Mouse (Mus musculus): ENCODE results near the gene Tmem63c. TPM values are rescaled to one million over a fixed set of nuclear protein-coding genes. Genes with fewer than 3 reads are reported as not detected.

Tmem63c gene
- polyA plus RNA-seq, 1 experiment from 2014 or later: 12.7 TPM

GRCm38 (mm10) chr12:87070520-87070919 is 49.4 kb downstream of the Tmem63c start:
- Histone ChIP-seq H3K9me3 (no peaks in the 10 kb centered on the region), H3K4me1 (no peaks in the 10 kb centered on the region), H3K4me3 (no peak overlapping the region), H3K4me2 (no peak overlapping the region), H3K9ac (no peak overlapping the region), H3K27me3 (replicated peaks) (no peaks in the 10 kb centered on the region), H3K36me3 (replicated peaks) (peaks cover 18% of the 10 kb centered on the region), H3K27ac (no peak overlapping the region)
- ATAC-seq (replicated peaks): no peak
- WGBS: 75% methylated on average over 5 of the region's 5 CpGs

- H3K4me2 ChIP-seq: no peak overlapping the region
- no peaks in the 10 kb centered on the region for H3K9me3 ChIP-seq
- peaks cover 29% of the 10 kb centered on the region for H3K36me3 ChIP-seq (replicated peaks)
- no peak overlapping the region for H3K9ac ChIP-seq
- no peak overlapping the region for H3K4me3 ChIP-seq
- no peaks in the 10 kb centered on the region for H3K27me3 ChIP-seq (replicated peaks)
- 88% methylated on average over 2 of the region's 2 CpGs for WGBS
- H3K27ac ChIP-seq: no peak overlapping the region
- no peaks in the 10 kb centered on the region for H3K4me1 ChIP-seq
- no peak for ATAC-seq (replicated peaks)
Observed at GRCm38 (mm10) chr12:87076610-87077009, 55.5 kb downstream of the Tmem63c start.

GRCm38 (mm10) chr12:87082797-87083196 is 61.7 kb downstream of the Tmem63c start:
- WGBS: 81% methylated on average over 8 of the region's 8 CpGs
- no peaks in the 10 kb centered on the region for H3K9me3 ChIP-seq
- no peak overlapping the region for H3K4me2 ChIP-seq
- H3K4me3 ChIP-seq: no peak overlapping the region
- H3K4me1 ChIP-seq: no peaks in the 10 kb centered on the region
- ATAC-seq (replicated peaks): no peak
- 0 out of 2 replicates have a peak, but pooled peaks cover 7% of the 10 kb centered on the region for H3K36me3 ChIP-seq (replicated peaks)
- no peak overlapping the region for H3K27ac ChIP-seq
- no peak overlapping the region for H3K9ac ChIP-seq
- no peaks in the 10 kb centered on the region for H3K27me3 ChIP-seq (replicated peaks)

- no peak for ATAC-seq (replicated peaks)
- H3K4me1 ChIP-seq: no peaks in the 10 kb centered on the region
- no peak overlapping the region for H3K27ac ChIP-seq
- no peak overlapping the region for H3K4me3 ChIP-seq
- H3K4me2 ChIP-seq: no peak overlapping the region
- H3K36me3 ChIP-seq (replicated peaks): 0 out of 2 replicates have a peak, but pooled peaks cover 3% of the 10 kb centered on the region
- H3K9ac ChIP-seq: no peak overlapping the region
- H3K27me3 ChIP-seq (replicated peaks): no peaks in the 10 kb centered on the region
- H3K9me3 ChIP-seq: no peaks in the 10 kb centered on the region
- 63% methylated on average over 7 of the region's 7 CpGs for WGBS
Observed at GRCm38 (mm10) chr12:87087236-87087635, 66.1 kb downstream of the Tmem63c start.

- Histone ChIP-seq H3K9me3 (no peaks in the 10 kb centered on the region), H3K4me1 (no peaks in the 10 kb centered on the region), H3K36me3 (replicated peaks) (0 out of 2 replicates have a peak, but pooled peaks cover 3% of the 10 kb centered on the region), H3K27me3 (replicated peaks) (no peaks in the 10 kb centered on the region), H3K4me2 (no peak overlapping the region), H3K27ac (no peak overlapping the region), H3K4me3 (no peak overlapping the region), H3K9ac (no peak overlapping the region)
- ATAC-seq (replicated peaks): no peak
- WGBS: 43% methylated on average over 4 of the region's 4 CpGs
Observed at GRCm38 (mm10) chr12:87088331-87088730, 67.2 kb downstream of the Tmem63c start.

- H3K27me3 ChIP-seq (replicated peaks): no peaks in the 10 kb centered on the region
- no peak overlapping the region for H3K4me3 ChIP-seq
- no peaks in the 10 kb centered on the region for H3K4me1 ChIP-seq
- no peaks in the 10 kb centered on the region for H3K9me3 ChIP-seq
- H3K36me3 ChIP-seq (replicated peaks): 0 out of 2 replicates have a peak, but pooled peaks cover 3% of the 10 kb centered on the region
- H3K4me2 ChIP-seq: no peak overlapping the region
- no peak overlapping the region for H3K27ac ChIP-seq
- H3K9ac ChIP-seq: no peak overlapping the region
- no peak for ATAC-seq (replicated peaks)
- WGBS: 67% methylated on average over 4 of the region's 4 CpGs
Observed at GRCm38 (mm10) chr12:87089255-87089654, 68.1 kb downstream of the Tmem63c start.

- H3K4me2 ChIP-seq: no peak overlapping the region
- H3K4me1 ChIP-seq: no peaks in the 10 kb centered on the region
- H3K27me3 ChIP-seq (replicated peaks): no peaks in the 10 kb centered on the region
- H3K9me3 ChIP-seq: no peaks in the 10 kb centered on the region
- no peak overlapping the region for H3K9ac ChIP-seq
- ATAC-seq (replicated peaks): no peak
- H3K36me3 ChIP-seq (replicated peaks): 0 out of 2 replicates have a peak, but pooled peaks cover 2% of the 10 kb centered on the region
- no peak overlapping the region for H3K27ac ChIP-seq
- 81% methylated on average over 2 of the region's 2 CpGs for WGBS
- no peak overlapping the region for H3K4me3 ChIP-seq
Observed at GRCm38 (mm10) chr12:87089701-87090100, 68.6 kb downstream of the Tmem63c start.

- no peaks in the 10 kb centered on the region for H3K36me3 ChIP-seq (replicated peaks)
- no peak overlapping the region for H3K4me3 ChIP-seq
- H3K9ac ChIP-seq: no peak overlapping the region
- no peak overlapping the region for H3K4me2 ChIP-seq
- ATAC-seq (replicated peaks): no peak
- no peaks in the 10 kb centered on the region for H3K9me3 ChIP-seq
- H3K27me3 ChIP-seq (replicated peaks): no peaks in the 10 kb centered on the region
- no peaks in the 10 kb centered on the region for H3K4me1 ChIP-seq
- WGBS: 94% methylated on average over 2 of the region's 2 CpGs
- H3K27ac ChIP-seq: no peak overlapping the region
Observed at GRCm38 (mm10) chr12:87091916-87092315, 70.8 kb downstream of the Tmem63c start.

- Histone ChIP-seq H3K9ac (no peak overlapping the region), H3K9me3 (no peaks in the 10 kb centered on the region), H3K27me3 (replicated peaks) (no peaks in the 10 kb centered on the region), H3K27ac (no peak overlapping the region), H3K4me2 (no peak overlapping the region), H3K4me3 (no peak overlapping the region), H3K4me1 (no peaks in the 10 kb centered on the region), H3K36me3 (replicated peaks) (no peaks in the 10 kb centered on the region)
- 77% methylated on average over 4 of the region's 4 CpGs for WGBS
- ATAC-seq (replicated peaks): no peak
Observed at GRCm38 (mm10) chr12:87093249-87093648, 72.1 kb downstream of the Tmem63c start.

- Histone ChIP-seq H3K27me3 (replicated peaks) (no peaks in the 10 kb centered on the region), H3K4me1 (no peaks in the 10 kb centered on the region), H3K4me3 (no peak overlapping the region), H3K36me3 (replicated peaks) (no peaks in the 10 kb centered on the region), H3K4me2 (no peak overlapping the region), H3K27ac (no peak overlapping the region), H3K9ac (no peak overlapping the region), H3K9me3 (no peaks in the 10 kb centered on the region)
- ATAC-seq (replicated peaks): no peak
- WGBS: 75% methylated on average over 6 of the region's 6 CpGs
Observed at GRCm38 (mm10) chr12:87093671-87094070, 72.5 kb downstream of the Tmem63c start.

- no peak overlapping the region for H3K4me3 ChIP-seq
- no peak overlapping the region for H3K4me2 ChIP-seq
- no peaks in the 10 kb centered on the region for H3K36me3 ChIP-seq (replicated peaks)
- no peak for ATAC-seq (replicated peaks)
- H3K27ac ChIP-seq: no peak overlapping the region
- H3K9me3 ChIP-seq: no peaks in the 10 kb centered on the region
- peaks cover 14% of the 10 kb centered on the region; the same call in 1 of the 2 replicates for H3K27me3 ChIP-seq (replicated peaks)
- H3K9ac ChIP-seq: no peak overlapping the region
- H3K4me1 ChIP-seq: peaks cover 9% of the 10 kb centered on the region
- WGBS: 88% methylated on average over 4 of the region's 4 CpGs
Observed at GRCm38 (mm10) chr12:87100331-87100730, 79.2 kb downstream of the Tmem63c start.

- Histone ChIP-seq H3K9me3 (no peaks in the 10 kb centered on the region), H3K27ac (no peak within 1 kb of the TSS), H3K4me3 (peak within 1 kb of the TSS; percentile 40), H3K4me2 (peak within 1 kb of the TSS; percentile 77), H3K9ac (peak within 1 kb of the TSS; percentile 39), H3K36me3 (replicated peaks) (no peaks in the 10 kb centered on the region), H3K27me3 (replicated peaks) (peaks cover 14% of the 10 kb centered on the region; the same call in 1 of the 2 replicates), H3K4me1 (peaks cover 10% of the 10 kb centered on the region)
- ATAC-seq (replicated peaks): peak; percentile 55; the same call in 1 of the 2 replicates
- WGBS: 1% methylated on average over 32 of the region's 32 CpGs
Observed at GRCm38 (mm10) chr12:87102165-87102631, 81.1 kb downstream of the Tmem63c start, which contains the start of gene Ngb. Gene Ngb, minus strand, starts transcription at chr12:87102539.

GRCm38 (mm10) chr12:87103471-87103870 is 82.3 kb downstream of the Tmem63c start:
- H3K36me3 ChIP-seq (replicated peaks): no peaks in the 10 kb centered on the region; the same call in 1 of the 2 replicates
- H3K9ac ChIP-seq: no peak overlapping the region
- H3K9me3 ChIP-seq: no peaks in the 10 kb centered on the region
- H3K4me3 ChIP-seq: no peak overlapping the region
- H3K27ac ChIP-seq: no peak overlapping the region
- peaks cover 14% of the 10 kb centered on the region; the same call in 1 of the 2 replicates for H3K27me3 ChIP-seq (replicated peaks)
- 92% methylated on average over 4 of the region's 4 CpGs for WGBS
- H3K4me1 ChIP-seq: peaks cover 17% of the 10 kb centered on the region
- no peak for ATAC-seq (replicated peaks)
- H3K4me2 ChIP-seq: no peak overlapping the region
